Mouse (Mus musculus) ES-Bruce4 (cell line): ENCODE measurements around the gene Mprip.

Experiments
- CTCF ChIP-seq: IDR thresholded peaks from one replicate; pipeline ENCODE4 v1.8.1; 2011; ENCODE audit warnings: low read depth, low read length
- EP300 ChIP-seq: IDR thresholded peaks from 2 replicates; pipeline ENCODE4 v1.6.1; 2011; ENCODE audit warnings: low read depth, low read length; ENCODE audit not compliant: insufficient read depth

DNA sequence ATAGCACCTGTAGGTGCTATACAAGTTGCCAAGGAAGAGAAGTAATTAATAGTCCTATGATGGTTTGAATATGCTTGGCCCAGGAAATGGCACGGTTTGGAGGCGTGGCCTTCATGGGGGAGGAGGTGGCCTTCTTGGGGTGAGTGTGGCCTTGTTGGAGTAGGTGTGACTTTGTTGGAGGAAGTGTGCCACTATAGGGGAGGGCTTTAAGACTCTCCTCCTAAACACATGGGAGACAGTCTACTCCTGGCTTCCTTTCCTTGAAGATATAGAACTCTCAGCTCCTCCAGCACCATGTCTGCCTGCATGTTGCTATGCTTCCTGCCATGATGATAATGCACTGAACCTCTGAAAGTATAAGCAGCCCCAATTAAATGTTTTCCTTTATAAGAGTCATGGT, 8.1 kb upstream of the Mprip start:
- TF ChIP-seq EP300: no peak
- no peak for TF ChIP-seq CTCF
